Mouse (Mus musculus): ENCODE measurements around the gene Pdgfa.

GRCm38 (mm10) chr5:138993371-138994107, 3.6 kb downstream of the Pdgfa start:
- no peak for TF ChIP-seq POLR2A (IDR thresholded peaks at IDR 0.05; ENCODE audit: control insufficient read depth, extremely low read depth, insufficient read depth, low read length, poor library complexity)
- no peak for TF ChIP-seq CTCF (IDR thresholded peaks at IDR 0.05; ENCODE audit: borderline replicate concordance, control insufficient read depth, extremely low read depth, insufficient read depth, low read length, poor library complexity)

Measured in thymus, adult 2 months (tissue).